Mouse (Mus musculus) stomach, embryonic 14.5 days (tissue): ENCODE measurements around the gene Klhdc7a. TPM values are rescaled to one million over a fixed set of nuclear protein-coding genes. Genes with fewer than 3 reads are reported as not detected.

ENCODE experiments used
- ATAC-seq: fragments of 200-750 bp; cut with Nextera tagmentation; 2 replicates; pipeline ENCODE4 v1.8.0; 2017; ENCODE audit warnings: low read depth, moderate TSS enrichment; ENCODE audit not compliant: insufficient number of reproducible peaks, insufficient read depth, low FRiP score
- H3K27ac ChIP-seq: fragments of 300-500 bp; sonication (generic); 2 replicates; pipeline ENCODE4 v1.5.1; 2014; ENCODE audit warnings: mild to moderate bottlenecking, low read length, moderate library complexity, mixed read lengths
- H3K27me3 ChIP-seq: fragments of 300-500 bp; sonication (generic); 2 replicates; pipeline ENCODE4 v1.6.1; 2014; ENCODE audit warnings: low read length, control low read depth, mixed read lengths; ENCODE audit not compliant: control insufficient read depth, insufficient read depth
- H3K36me3 ChIP-seq: fragments of 300-500 bp; sonication (generic); 2 replicates; pipeline ENCODE4 v1.6.1; 2014; ENCODE audit warnings: mild to moderate bottlenecking, control low read depth, low read length, moderate library complexity, mixed read lengths; ENCODE audit not compliant: control insufficient read depth, insufficient read depth
- H3K4me1 ChIP-seq: fragments of 300-500 bp; sonication (generic); 2 replicates; pipeline ENCODE4 v1.6.1; 2014; ENCODE audit warnings: low read length, control low read depth, mixed read lengths; ENCODE audit not compliant: control insufficient read depth, insufficient read depth
- H3K4me2 ChIP-seq: fragments of 300-500 bp; sonication (generic); replicated peaks from 2 replicates; pipeline ENCODE4 v1.6.1; 2014; ENCODE audit warnings: low read depth, low read length, control low read depth
- H3K4me3 ChIP-seq: fragments of 300-500 bp; sonication (generic); 2 replicates; pipeline ENCODE4 v1.5.1; 2014; ENCODE audit warnings: low read depth, low read length, control low read depth
- H3K9ac ChIP-seq: fragments of 300-500 bp; sonication (generic); replicated peaks from 2 replicates; pipeline ENCODE4 v1.6.1; 2014; ENCODE audit warnings: low read depth, mild to moderate bottlenecking, control low read depth, low read length, moderate library complexity, mixed read lengths
- H3K9me3 ChIP-seq: fragments of 300-500 bp; sonication (generic); 2 replicates; pipeline ENCODE4 v1.6.1; 2016; ENCODE audit warnings: low read depth, low read length, control low read depth; ENCODE audit not compliant: control insufficient read depth
- WGBS: fragments of 180-500 bp; shearing (Covaris S2); extraction: QIAGEN DNeasy Blood & Tissue Kit; methylation state at CpG from one replicate; pipeline ENCODE4 v1.1.7; 2014; 5-methylcytosine and 5-hydroxymethylcytosine counted together
- microRNA counts: library from miRNA; unstranded; fragments of <30 nt; microRNA quantifications from one replicate; lab custom pipeline; 2016
- microRNA-seq: library from miRNA; unstranded; fragments of <30 nt; microRNA quantifications from one replicate; pipeline ENCODE4, GENCODE M21; 2016
- polyA plus RNA-seq: library from polyadenylated mRNA; unstranded; fragments of >200 nt; fragmentation: Nextera tagmentation; extraction: Ambion mirVana; gene quantifications from 2 replicates; pipeline ENCODE4 v1.2.1, GENCODE M21; 2014

Klhdc7a gene
- polyA plus RNA-seq, 1 experiment from 2014 or later: 0.23 TPM

DNA sequence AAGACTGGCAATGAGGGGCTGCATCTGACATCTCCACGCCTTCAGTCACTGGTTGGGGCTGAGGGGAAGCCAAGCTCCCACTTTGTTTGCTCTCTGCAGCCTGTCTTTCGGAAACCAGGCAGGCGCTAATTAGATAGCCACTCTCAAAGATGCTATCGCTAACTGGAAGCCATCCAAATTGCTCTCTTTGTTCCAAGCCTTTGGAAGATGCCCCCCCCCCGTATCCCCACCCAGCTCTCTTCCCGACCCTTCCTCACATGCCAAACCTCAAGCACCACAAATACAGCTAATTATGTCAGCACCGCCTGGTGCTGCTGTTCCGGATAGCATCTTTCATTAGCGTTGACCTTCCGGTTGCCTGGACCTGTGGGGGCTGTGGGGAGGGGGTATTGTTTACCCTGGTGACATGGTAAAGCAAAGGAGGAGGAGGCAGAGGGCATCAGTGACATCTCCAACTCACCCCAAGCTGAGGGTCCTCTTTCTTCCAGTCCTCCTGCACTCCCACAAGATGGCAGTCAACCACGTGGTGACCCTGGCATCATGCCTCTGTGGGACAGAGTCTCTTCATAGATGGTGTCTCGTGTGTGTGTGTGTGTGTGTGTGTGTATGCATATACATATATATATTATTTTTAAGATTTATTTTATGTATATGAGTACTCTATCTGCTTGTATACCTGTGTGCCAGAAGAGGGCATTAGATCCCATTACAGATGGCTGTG is 35.9 kb downstream of the Klhdc7a start:
- 0 out of 2 replicates have a peak, but pooled peaks cover 1% of the 10 kb centered on the region for H3K27me3 ChIP-seq
- no peak overlapping the region for H3K4me3 ChIP-seq
- ATAC-seq: no peak; the same call in 1 of the 2 replicates
- no peak overlapping the region for H3K27ac ChIP-seq
- WGBS: 23% methylated on average over 12 of the region's 12 CpGs
- no peaks in the 10 kb centered on the region for H3K9me3 ChIP-seq
- no peaks in the 10 kb centered on the region for H3K36me3 ChIP-seq
- no peaks in the 10 kb centered on the region for H3K4me1 ChIP-seq
- no peak overlapping the region for H3K4me2 ChIP-seq
- H3K9ac ChIP-seq: no peak overlapping the region

DNA sequence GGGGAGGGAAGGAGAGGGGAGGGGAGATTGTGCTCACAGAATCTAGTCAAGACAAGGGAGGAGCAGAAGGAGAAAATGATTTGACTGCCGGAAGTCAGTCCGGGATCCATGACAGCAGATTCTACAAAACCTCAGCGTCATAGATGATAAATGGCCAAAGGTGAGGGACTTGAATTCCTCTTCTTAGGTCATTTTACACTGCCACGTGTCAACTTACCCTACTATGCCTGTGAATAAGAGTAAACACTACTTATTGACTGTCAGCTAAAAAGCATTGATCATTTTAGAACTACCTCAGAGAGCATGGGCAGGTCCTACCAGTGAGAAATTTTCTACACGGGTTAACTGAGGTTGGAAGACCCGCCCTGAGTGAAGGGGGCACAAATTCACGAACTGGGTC is 36.9 kb downstream of the Klhdc7a start:
- H3K9ac ChIP-seq: no peak overlapping the region
- no peak overlapping the region for H3K4me3 ChIP-seq
- no peaks in the 10 kb centered on the region for H3K36me3 ChIP-seq
- no peak overlapping the region for H3K27ac ChIP-seq
- no peaks in the 10 kb centered on the region for H3K4me1 ChIP-seq
- no peak for ATAC-seq
- no peaks in the 10 kb centered on the region for H3K9me3 ChIP-seq
- H3K27me3 ChIP-seq: 0 out of 2 replicates have a peak, but pooled peaks cover 6% of the 10 kb centered on the region
- no peak overlapping the region for H3K4me2 ChIP-seq
- WGBS: 11% methylated on average over 7 of the region's 7 CpGs

- peak overlapping the region; percentile 18; the same call in 1 of the 2 replicates for H3K4me3 ChIP-seq
- WGBS: 6% methylated on average over 11 of the region's 11 CpGs
Observed at GRCm38 (mm10) chr4:139926161-139926561, 41.7 kb downstream of the Klhdc7a start.

GRCm38 (mm10) chr4:139925275-139926160 is 42.3 kb downstream of the Klhdc7a start:
- H3K4me3 ChIP-seq: peak overlapping the region; percentile 18; the same call in 1 of the 2 replicates
- H3K36me3 ChIP-seq: no peaks in the 10 kb centered on the region
- no peak overlapping the region for H3K27ac ChIP-seq
- H3K4me1 ChIP-seq: 0 out of 2 replicates have a peak, but pooled peaks cover 3% of the 10 kb centered on the region
- no peak overlapping the region for H3K9ac ChIP-seq
- H3K27me3 ChIP-seq: 0 out of 2 replicates have a peak, but pooled peaks cover 6% of the 10 kb centered on the region
- no peak for ATAC-seq
- peak overlapping the region; percentile 33 for H3K4me2 ChIP-seq
- H3K9me3 ChIP-seq: no peaks in the 10 kb centered on the region
- 16% methylated on average over 34 of the region's 34 CpGs for WGBS

More at GRCm38 (mm10) chr4:139926161-139926561, 41.7 kb downstream of the Klhdc7a start:
- H3K9me3 ChIP-seq: no peaks in the 10 kb centered on the region
- 0 out of 2 replicates have a peak, but pooled peaks cover 3% of the 10 kb centered on the region for H3K4me1 ChIP-seq
- no peak for ATAC-seq
- H3K27ac ChIP-seq: no peak overlapping the region
- 0 out of 2 replicates have a peak, but pooled peaks cover 6% of the 10 kb centered on the region for H3K27me3 ChIP-seq
- H3K9ac ChIP-seq: no peak overlapping the region
- peak overlapping the region; percentile 33 for H3K4me2 ChIP-seq
- no peaks in the 10 kb centered on the region for H3K36me3 ChIP-seq

- H3K4me3 ChIP-seq: no peak overlapping the region
- no peaks in the 10 kb centered on the region for H3K36me3 ChIP-seq
- no peaks in the 10 kb centered on the region for H3K27me3 ChIP-seq
- H3K4me2 ChIP-seq: no peak overlapping the region
- H3K4me1 ChIP-seq: no peaks in the 10 kb centered on the region
- 74% methylated on average over 7 of the region's 7 CpGs for WGBS
- no peak overlapping the region for H3K9ac ChIP-seq
- H3K27ac ChIP-seq: no peak overlapping the region
- no peak for ATAC-seq
- no peaks in the 10 kb centered on the region for H3K9me3 ChIP-seq
Observed at GRCm38 (mm10) chr4:139916731-139917130, 51.1 kb downstream of the Klhdc7a start.

MicroRNA genes within 50 kb of the gene (microRNA counts, 519-probe panel; counts per million panel counts)
- 2,494 counts per million, percentile 42 among the panel's probes with 10 or more counts for microRNA mmu-miR-2139 (lab: Ali Mortazavi, UCI)

Small RNAs within 50 kb of the gene (microRNA-seq; reads per million reads assigned to microRNA genes)
- not detected for gene Mir2139

Other genes with a start within 250 kb of the Klhdc7a start
- gene Pax7, start 134.5 kb downstream of the Klhdc7a start, polyA plus RNA-seq: 0.10 TPM in 1 of 2 replicates, not detected in the other